23 mouse cellular contexts compared by ENCODE assay signal in the genomic region with DNA sequence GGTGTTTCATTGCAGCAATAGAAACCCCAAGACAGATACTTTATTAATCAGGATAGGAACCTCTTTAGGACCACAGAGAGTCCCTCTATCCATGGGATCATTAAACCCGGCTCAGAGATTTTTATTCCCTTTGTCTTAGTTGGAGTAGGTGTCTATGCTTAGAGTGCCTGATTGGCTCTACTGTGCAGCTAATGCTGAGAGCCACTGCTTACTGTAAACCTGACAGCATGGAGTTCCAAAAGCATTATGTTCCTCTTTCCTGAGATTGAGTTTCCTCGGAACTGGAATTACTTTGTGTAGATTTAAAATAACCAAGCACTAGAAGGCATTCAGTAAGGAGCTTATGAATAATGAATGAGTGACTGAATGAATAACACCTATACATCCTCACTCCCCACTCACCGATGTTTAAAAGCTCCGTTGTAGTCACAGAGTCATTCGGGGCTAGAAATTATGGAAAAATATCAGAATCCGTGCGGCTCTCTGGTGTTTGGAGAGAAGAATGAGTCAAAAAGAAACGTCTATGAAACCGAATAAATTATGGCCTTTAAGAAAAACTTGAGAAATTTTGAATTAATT.
A peak's percentile ranks its signal among the peaks of the same experiment; 100 is the strongest.
DNase-seq lines count a peak whose midpoint lies in the region; ATAC-seq and TF ChIP-seq lines count a peak whose summit lies in the region.
"Had no signal": no experiment of that assay in that cellular context is flagged by ENCODE, and none has a peak within 500 bp of the region (broad histone marks: within the 10 kb centered on the region; RNA-seq: fewer than 3 reads in every experiment).

No protein-coding gene starts in this region.

- no peak overlapping the region for H3K4me3 ChIP-seq in forebrain, embryonic 14.5 days (ENCODE audit: low read depth, low read length)
- H3K4me3 ChIP-seq in forebrain, embryonic 12.5 days (replicated peaks): no peak overlapping the region
- no peak overlapping the region for H3K4me3 ChIP-seq in lung, embryonic 15.5 days
- H3K4me3 ChIP-seq in bone marrow macrophage, adult 2 months (ENCODE audit: insufficient read depth, low read length): no peak overlapping the region
- no peak overlapping the region for H3K4me3 ChIP-seq in midbrain, embryonic 16.5 days (ENCODE audit: low read depth, low read length)
- H3K4me3 ChIP-seq: heart, adult 2 months; heart, embryonic 13.5 days; hindbrain, embryonic 12.5 days; limb, embryonic 13.5 days; liver, embryonic 13.5 days; megakaryocyte, embryonic 14.5 days; neural tube, embryonic 12.5 days had no signal

- DNase-seq in forebrain, embryonic 14.5 days (ENCODE audit: low spot score): peak; percentile 19
- DNase-seq in lung, postnatal 14 days: no peak
- DNase-seq in kidney, adult 11 months: no peak
- DNase-seq: adrenal gland, postnatal 10 days; cerebellum, adult 9-10 months; gastrocnemius, postnatal 25 days; heart, adult 2 months; heart, postnatal 14 days; layer of hippocampus, adult 9-11 months; liver, embryonic 13.5 days; lung, postnatal 10 days; right cerebral cortex, postnatal 25 days; thymus, postnatal 25 days had no signal

- no peaks in the 10 kb centered on the region for H3K27me3 ChIP-seq in forebrain, embryonic 14.5 days (replicated peaks; ENCODE audit: control insufficient read depth, insufficient read depth, low read length)
- no peaks in the 10 kb centered on the region for H3K27me3 ChIP-seq in forebrain, embryonic 12.5 days
- no peaks in the 10 kb centered on the region for H3K27me3 ChIP-seq in lung, embryonic 15.5 days
- H3K27me3 ChIP-seq in midbrain, embryonic 16.5 days (ENCODE audit: control insufficient read depth, insufficient read depth, low read depth, low read length): no peaks in the 10 kb centered on the region
- H3K27me3 ChIP-seq: heart, embryonic 13.5 days; hindbrain, embryonic 12.5 days; limb, embryonic 13.5 days; liver, embryonic 13.5 days; neural tube, embryonic 12.5 days had no signal

- 27% methylated on average over 9 of the region's 9 CpGs for WGBS in forebrain, embryonic 14.5 days
- WGBS in forebrain, embryonic 12.5 days: 38% methylated on average over 9 of the region's 9 CpGs
- WGBS in lung, embryonic 15.5 days: 85% methylated on average over 9 of the region's 9 CpGs
- WGBS in midbrain, embryonic 16.5 days: 32% methylated on average over 9 of the region's 9 CpGs

- no peak overlapping the region for H3K27ac ChIP-seq in forebrain, embryonic 14.5 days (ENCODE audit: low read depth, low read length)
- H3K27ac ChIP-seq in forebrain, embryonic 12.5 days: no peak overlapping the region
- H3K27ac ChIP-seq in lung, embryonic 15.5 days: 0 out of 2 replicates have a peak overlapping the region, but pooled peaks have one; percentile 68
- peak overlapping the region; percentile 54; the same call in 1 of the 2 replicates for H3K27ac ChIP-seq in bone marrow macrophage, adult 2 months (ENCODE audit: insufficient read depth, low read depth, low read length)
- no peak overlapping the region for H3K27ac ChIP-seq in midbrain, embryonic 16.5 days (ENCODE audit: low read length)
- H3K27ac ChIP-seq: heart, adult 2 months; heart, embryonic 13.5 days; hindbrain, embryonic 12.5 days; kidney, postnatal 0 days; limb, embryonic 13.5 days; liver, embryonic 13.5 days; neural tube, embryonic 12.5 days had no signal

- peaks cover 2% of the 10 kb centered on the region; the same call in 1 of the 2 replicates for H3K4me1 ChIP-seq in forebrain, embryonic 14.5 days (ENCODE audit: control insufficient read depth, insufficient read depth, low read length)
- 0 out of 2 replicates have a peak, but pooled peaks cover 3% of the 10 kb centered on the region for H3K4me1 ChIP-seq in forebrain, embryonic 12.5 days
- peaks cover 4% of the 10 kb centered on the region; the same call in 1 of the 2 replicates for H3K4me1 ChIP-seq in lung, embryonic 15.5 days
- peaks cover 43% of the 10 kb centered on the region for H3K4me1 ChIP-seq in bone marrow macrophage, adult 2 months (ENCODE audit: control insufficient read depth, insufficient read depth, low read length)
- 0 out of 2 replicates have a peak, but pooled peaks cover 5% of the 10 kb centered on the region for H3K4me1 ChIP-seq in midbrain, embryonic 16.5 days (ENCODE audit: control insufficient read depth, insufficient read depth, low read length)
- H3K4me1 ChIP-seq: limb, embryonic 13.5 days; liver, embryonic 13.5 days; neural tube, embryonic 12.5 days had no signal

- H3K4me2 ChIP-seq in forebrain, embryonic 14.5 days (ENCODE audit: low read length): no peak overlapping the region
- H3K4me2 ChIP-seq in forebrain, embryonic 12.5 days: no peak overlapping the region
- H3K4me2 ChIP-seq in lung, embryonic 15.5 days: no peak overlapping the region
- H3K4me2 ChIP-seq in midbrain, embryonic 16.5 days (ENCODE audit: low read length): no peak overlapping the region; the same call in 1 of the 2 replicates
- H3K4me2 ChIP-seq: heart, embryonic 13.5 days; hindbrain, embryonic 12.5 days; limb, embryonic 13.5 days; liver, embryonic 13.5 days; neural tube, embryonic 12.5 days had no signal

- no peak overlapping the region for H3K9ac ChIP-seq in forebrain, embryonic 14.5 days (ENCODE audit: low read length)
- no peak overlapping the region for H3K9ac ChIP-seq in forebrain, embryonic 12.5 days
- no peak overlapping the region for H3K9ac ChIP-seq in lung, embryonic 15.5 days
- no peak overlapping the region for H3K9ac ChIP-seq in midbrain, embryonic 16.5 days (ENCODE audit: low read depth, low read length)
- H3K9ac ChIP-seq: heart, embryonic 13.5 days; hindbrain, embryonic 12.5 days; limb, embryonic 13.5 days; liver, embryonic 13.5 days; neural tube, embryonic 12.5 days had no signal

- no peaks in the 10 kb centered on the region for H3K36me3 ChIP-seq in forebrain, embryonic 14.5 days (ENCODE audit: control insufficient read depth, insufficient read depth, low read length)
- H3K36me3 ChIP-seq in forebrain, embryonic 12.5 days (replicated peaks): no peaks in the 10 kb centered on the region
- H3K36me3 ChIP-seq in lung, embryonic 15.5 days: no peaks in the 10 kb centered on the region
- H3K36me3 ChIP-seq in midbrain, embryonic 16.5 days (ENCODE audit: control insufficient read depth, insufficient read depth, low read length): no peaks in the 10 kb centered on the region
- H3K36me3 ChIP-seq: heart, embryonic 13.5 days; hindbrain, embryonic 12.5 days; limb, embryonic 13.5 days; liver, embryonic 13.5 days; neural tube, embryonic 12.5 days had no signal

- TF ChIP-seq POLR2A in bone marrow macrophage, adult 2 months (IDR thresholded peaks at IDR 0.05; ENCODE audit: borderline replicate concordance, low read depth, low read length): no peak

- no peaks in the 10 kb centered on the region for H3K9me3 ChIP-seq in forebrain, embryonic 14.5 days (replicated peaks; ENCODE audit: control insufficient read depth, low read length)
- H3K9me3 ChIP-seq in forebrain, embryonic 12.5 days: no peaks in the 10 kb centered on the region
- H3K9me3 ChIP-seq in lung, embryonic 15.5 days: no peaks in the 10 kb centered on the region
- H3K9me3 ChIP-seq in midbrain, embryonic 16.5 days (replicated peaks; ENCODE audit: control insufficient read depth, low read length, poor library complexity, severe bottlenecking): no peaks in the 10 kb centered on the region
- H3K9me3 ChIP-seq: heart, embryonic 13.5 days; hindbrain, embryonic 12.5 days; limb, embryonic 13.5 days; liver, embryonic 13.5 days; megakaryocyte, embryonic 14.5 days; neural tube, embryonic 12.5 days had no signal

- peak; percentile 35; the same call in 1 of the 2 replicates for ATAC-seq in forebrain, embryonic 14.5 days
- ATAC-seq in forebrain, embryonic 12.5 days (ENCODE audit: low FRiP score): no peak
- no peak for ATAC-seq in lung, embryonic 15.5 days (ENCODE audit: borderline replicate concordance, extremely low read depth, low FRiP score, low TSS enrichment)
- peak; percentile 69 for ATAC-seq in midbrain, embryonic 16.5 days

- TF ChIP-seq CTCF in bone marrow macrophage, adult 2 months (IDR thresholded peaks at IDR 0.05; ENCODE audit: low read depth, low read length): no peak

Comparison
In these comparisons a context has a peak if more than half of its experiments do, and no peak if none do; other contexts are left out.
1. ATAC-seq: peak in forebrain, embryonic 14.5 days (single experiment) and midbrain, embryonic 16.5 days (single experiment); none in forebrain, embryonic 12.5 days (single experiment) and lung, embryonic 15.5 days (single experiment).
2. H3K27ac ChIP-seq: peak in lung, embryonic 15.5 days (single experiment) and bone marrow macrophage, adult 2 months (single experiment); none in forebrain, embryonic 14.5 days (single experiment), forebrain, embryonic 12.5 days (single experiment) and midbrain, embryonic 16.5 days (single experiment).